In genomic region chr17:28281866-28282441, GRCm38 (mm10) we compare ENCODE assay signal across 1 mouse cellular context.
TF ChIP-seq lines count a peak whose summit lies in the region.

No protein-coding gene starts in this region.

TF ChIP-seq in CH12.LX, 34 proteins besides CTCF, POLR2A, EP300 and RAD21 (continued from another document):
- TF ChIP-seq NELFE (IDR thresholded peaks at IDR 0.05; ENCODE audit: low read depth, low read length) (no peak), CHD2 (IDR thresholded peaks at IDR 0.05; ENCODE audit: low read length) (no peak), NRF1 (IDR thresholded peaks at IDR 0.05; ENCODE audit: low read depth, low read length) (no peak), GABPA (IDR thresholded peaks at IDR 0.05; ENCODE audit: insufficient replicate concordance, low read depth, low read length) (no peak), MXI1 (IDR thresholded peaks at IDR 0.05; ENCODE audit: low read depth, low read length) (no peak; the same call in 1 of the 2 replicates), SIN3A (IDR thresholded peaks at IDR 0.05; ENCODE audit: low read length) (no peak), RCOR1 (conservative IDR thresholded peaks at IDR 0.05; ENCODE audit: low read depth, low read length) (no peak), POLR2AphosphoS2 (IDR thresholded peaks at IDR 0.05; ENCODE audit: low read depth, low read length) (no peak), MAX (IDR thresholded peaks at IDR 0.05; ENCODE audit: low read length) (peak; percentile 38; the same call in 1 of the 2 replicates), ETS1 (conservative IDR thresholded peaks at IDR 0.05; ENCODE audit: low read depth, low read length) (peak; percentile 28; the same call in 1 of the 2 replicates), IRF4 (IDR thresholded peaks at IDR 0.05; ENCODE audit: low read depth, low read length) (peak; percentile 83)
TF ChIP-seq in CH12.LX: peak in this region for 9.
